Mouse (Mus musculus) CD8-positive naive resting alpha-beta T cell, adult 2 months (primary cell): ENCODE results near the gene Cfap97d2.

ENCODE experiments used
- DNase-seq, 2 experiments: peaks; one replicate each; pipeline ENCODE4 v3.0.0; 2022; ENCODE audit warnings: low read depth in 2 of 2, low spot score in 2 of 2

Gene Cfap97d2

DNA sequence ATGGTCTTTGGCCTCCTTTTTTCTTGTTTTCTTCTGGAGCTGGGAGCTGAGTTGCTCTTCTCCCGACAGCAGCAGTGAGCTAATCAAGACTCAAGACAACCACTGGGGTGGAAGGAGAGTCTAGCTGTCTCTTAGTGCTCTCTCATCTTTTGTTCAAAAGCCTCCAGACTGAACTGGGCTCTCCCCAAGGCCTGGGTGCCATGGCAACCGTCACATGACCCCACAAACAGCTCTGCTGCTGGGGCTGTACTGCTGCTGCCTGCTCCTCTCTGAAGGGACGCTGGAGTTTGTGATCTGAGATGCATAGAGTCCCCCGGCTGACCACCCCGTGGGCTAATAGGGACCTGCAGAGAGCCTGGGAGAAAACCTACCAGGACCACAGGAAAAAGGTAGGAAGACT is at the start of gene Cfap97d2:
Cfap97d2 (plus strand) TSS at position 222 of the 400 bp plus-strand sequence.
- DNase-seq = peak; percentile 54 to 69

DNA sequence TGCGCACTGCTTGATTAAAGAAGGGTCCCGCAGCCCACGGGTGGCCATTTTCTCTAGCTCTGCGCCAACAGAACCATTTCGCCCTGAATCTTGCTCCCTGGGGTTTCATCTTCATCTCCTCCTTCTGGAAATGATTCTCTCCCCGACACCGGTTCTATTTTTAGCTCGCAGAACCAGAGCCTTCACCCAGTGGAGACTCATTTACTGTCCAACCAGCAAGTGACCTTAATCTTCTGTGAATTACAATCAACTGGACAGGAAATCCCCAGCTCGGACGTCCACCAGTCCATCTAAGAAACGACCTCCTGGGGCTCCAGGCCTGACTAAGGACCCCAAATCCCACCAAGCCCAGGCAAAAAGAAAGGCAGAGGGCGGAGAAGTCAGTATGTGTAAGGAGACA is 48.2 kb upstream of the Cfap97d2 start:
- DNase-seq = no peak

DNA sequence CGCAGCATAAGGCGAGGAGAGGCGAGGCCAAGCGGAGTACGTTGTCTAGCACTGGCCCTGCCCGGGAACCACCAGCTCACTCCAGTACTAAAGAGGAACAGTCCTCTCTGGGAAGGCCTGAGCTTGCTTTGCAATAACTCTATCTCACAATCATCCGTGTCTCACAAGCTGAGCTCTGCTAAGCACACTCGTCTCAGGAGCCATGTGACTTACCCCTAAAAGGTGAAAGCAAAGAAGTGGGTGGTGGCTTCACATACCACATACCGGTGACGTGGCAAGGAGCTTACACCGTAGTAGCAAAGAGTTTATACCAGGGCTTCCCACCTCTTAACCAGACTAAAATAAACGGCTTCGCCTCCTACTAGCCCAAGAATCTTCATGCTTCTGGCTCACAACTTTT is 45.4 kb upstream of the Cfap97d2 start:
- DNase-seq = peak; percentile 57 to 70

DNA sequence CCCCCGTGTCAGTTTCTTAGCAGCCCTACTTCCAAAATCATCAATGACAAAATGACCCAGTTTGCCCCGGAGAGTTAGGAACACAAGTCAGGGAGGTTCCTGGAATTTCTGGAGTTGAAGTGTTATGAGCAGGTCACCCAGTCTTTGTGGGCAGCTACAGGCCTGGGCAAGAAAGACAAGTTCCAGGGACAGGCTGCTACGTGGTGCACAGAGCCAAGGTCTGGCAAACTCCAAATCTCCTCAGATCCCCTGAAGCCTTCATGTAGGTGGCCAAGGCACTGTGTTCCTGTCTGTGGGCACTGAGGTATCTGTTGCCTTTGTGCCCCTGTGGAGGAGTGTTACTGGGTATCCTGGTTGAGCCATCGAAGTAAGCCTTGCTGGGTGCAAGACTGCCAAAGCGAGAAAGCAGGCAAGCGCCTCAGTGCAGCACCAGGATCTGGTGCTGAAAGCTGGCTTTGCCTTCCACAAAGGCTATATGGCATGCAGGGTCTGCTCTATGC is 40.9 kb upstream of the Cfap97d2 start:
- no peak for DNase-seq

DNA sequence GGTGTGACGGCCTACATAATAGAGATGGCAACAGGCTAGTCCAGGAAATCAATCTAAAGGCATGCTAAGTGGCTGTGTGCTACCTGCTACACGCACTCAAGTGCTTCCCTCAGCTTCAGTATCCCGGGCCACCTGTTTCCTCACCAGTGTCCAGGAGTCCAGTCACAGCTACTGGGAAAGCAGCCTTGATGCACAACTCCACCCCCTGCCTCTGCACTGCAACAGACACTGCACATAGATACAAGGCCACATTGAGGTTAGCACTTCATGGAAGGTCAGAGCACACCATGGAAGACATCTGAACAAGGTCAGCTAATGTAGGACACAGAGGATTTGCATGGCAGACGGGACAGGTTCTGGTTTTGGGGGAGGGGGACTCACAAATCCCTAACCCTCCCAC is 40.2 kb upstream of the Cfap97d2 start:
- DNase-seq = no peak

DNA sequence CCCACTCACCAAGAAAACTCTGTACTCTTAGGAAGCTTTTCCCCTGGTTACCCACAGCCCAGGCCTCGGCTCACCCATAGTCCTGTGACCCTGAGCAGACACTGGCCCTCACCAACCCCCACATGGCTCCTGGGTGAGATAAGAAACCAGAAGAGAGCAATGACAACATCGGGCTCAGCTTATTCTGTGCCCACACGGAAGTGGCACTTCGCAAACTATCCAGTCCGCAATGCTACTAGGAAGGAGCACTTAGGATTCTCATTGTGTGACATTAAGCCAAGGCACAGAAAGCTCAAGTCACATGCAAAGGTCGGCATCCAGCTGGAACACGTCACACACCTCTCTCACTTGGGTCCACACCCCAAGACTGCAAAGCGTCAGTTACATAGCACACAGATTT is 39.7 kb upstream of the Cfap97d2 start:
- no peak for DNase-seq

DNA sequence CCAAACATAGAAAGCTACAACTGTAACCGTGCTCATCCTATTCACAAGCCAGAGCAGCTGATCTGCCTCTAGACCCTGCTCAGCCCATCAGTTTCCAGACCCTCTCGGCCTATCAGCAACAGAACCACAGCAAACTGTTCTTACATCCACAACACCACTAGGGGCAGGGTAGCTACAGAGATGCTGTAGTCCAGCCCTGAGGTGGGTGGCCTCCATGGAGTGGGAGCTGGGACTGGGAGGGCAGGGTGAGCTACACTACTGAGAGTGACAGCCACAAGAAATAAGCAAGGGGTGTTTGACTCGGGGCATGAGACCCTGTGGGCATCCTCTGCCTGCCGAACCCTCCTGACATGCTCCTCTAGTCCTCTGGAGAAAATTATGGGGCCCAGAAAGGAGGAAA is 37.8 kb upstream of the Cfap97d2 start:
- no peak for DNase-seq

DNA sequence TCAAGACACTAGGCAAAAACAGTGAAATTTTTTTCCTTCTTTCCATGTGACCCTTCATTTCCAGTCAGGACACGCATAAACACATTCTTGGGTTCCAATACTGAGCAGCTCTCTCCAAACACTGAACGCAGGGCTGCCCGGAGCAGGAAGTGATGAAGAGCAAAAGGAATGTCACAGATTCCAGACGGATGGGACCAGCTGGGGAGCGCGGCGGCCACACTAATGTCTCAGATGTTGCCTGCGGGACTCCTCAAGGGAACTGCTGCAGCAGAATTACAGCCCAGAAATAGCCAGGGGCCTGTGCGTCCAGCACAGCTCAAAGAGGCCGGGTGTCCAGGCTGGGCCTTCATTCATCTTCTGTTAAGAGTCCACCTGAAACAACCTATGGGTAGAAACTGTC is 37.3 kb upstream of the Cfap97d2 start:
- no peak for DNase-seq

DNA sequence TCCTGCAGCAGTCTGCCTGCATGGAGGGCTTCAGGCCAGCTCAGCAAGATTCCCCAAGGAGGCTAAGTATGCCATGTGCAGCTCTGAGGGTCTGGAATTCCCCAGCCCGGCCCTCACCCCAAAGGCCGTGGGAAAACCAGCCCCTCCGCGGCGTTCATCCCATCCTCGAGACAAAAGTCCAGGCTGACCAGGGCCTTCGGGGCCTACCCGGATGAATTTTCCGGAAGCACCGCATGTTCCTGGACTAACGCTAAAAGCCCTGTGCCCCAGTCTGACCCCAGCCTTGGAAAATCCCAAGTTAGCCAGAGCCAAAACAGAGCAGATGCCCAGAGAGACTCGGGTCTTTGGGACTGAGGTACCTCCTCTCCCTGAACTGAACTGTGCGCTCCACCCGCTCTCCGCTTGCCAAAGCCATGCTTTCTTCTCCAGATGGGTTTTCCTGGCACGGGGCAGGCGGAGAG is 35.6 kb upstream of the Cfap97d2 start:
- DNase-seq = no peak

DNA sequence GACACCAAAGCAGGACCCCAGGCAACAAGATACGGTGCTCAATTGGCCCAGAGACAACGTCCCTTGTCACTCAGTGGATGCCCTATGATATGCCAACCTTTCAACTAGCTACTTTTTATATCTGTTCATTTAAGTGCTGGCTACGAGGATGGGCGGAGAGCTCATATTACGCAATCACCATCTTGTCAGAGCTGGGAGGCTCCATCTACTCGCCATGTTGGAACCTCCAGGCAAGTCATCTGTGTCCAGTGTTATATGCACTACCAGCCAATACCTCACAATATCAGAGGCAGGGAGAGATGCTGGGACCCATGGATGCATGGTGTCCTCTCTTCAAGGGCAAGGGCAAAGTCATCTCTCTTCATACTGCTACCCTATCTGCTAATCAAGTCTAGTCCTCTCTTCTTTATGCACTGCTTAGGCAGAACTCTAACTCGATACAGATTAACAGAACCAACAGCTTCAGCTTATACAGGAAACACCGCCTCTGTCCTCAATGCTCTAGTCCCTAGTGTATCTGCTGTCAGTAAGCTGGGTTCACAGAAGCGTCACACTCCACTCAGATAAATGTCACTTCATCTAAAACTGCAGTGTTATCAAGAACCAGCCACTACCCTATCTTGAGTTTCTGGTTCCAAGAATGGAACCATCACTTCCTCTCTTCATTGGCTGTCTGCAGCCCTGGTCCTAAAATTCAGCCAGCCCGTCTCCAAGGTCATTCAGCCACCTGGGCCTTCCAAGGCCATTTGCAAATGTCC is 34.3 kb upstream of the Cfap97d2 start:
- no peak for DNase-seq

DNA sequence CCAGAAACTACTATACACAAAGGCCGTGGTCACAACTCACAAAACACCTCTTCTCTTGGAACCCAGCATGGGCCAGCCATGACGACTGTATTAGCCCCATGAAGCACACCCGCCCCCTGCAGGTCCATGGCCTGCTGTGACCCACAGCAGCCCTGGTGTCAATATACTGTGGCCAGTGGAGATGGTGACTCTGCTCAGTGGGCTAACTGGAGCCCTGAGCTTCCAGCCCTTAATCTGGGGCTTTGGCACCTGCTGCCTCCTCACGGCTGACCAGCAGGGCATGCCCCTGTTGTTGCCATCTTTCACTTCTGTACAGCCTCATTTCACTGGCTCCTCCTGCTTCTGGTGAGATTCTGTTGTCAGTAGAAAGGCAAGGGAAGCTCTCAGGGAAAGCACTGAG is 32.5 kb upstream of the Cfap97d2 start:
- no peak for DNase-seq

DNA sequence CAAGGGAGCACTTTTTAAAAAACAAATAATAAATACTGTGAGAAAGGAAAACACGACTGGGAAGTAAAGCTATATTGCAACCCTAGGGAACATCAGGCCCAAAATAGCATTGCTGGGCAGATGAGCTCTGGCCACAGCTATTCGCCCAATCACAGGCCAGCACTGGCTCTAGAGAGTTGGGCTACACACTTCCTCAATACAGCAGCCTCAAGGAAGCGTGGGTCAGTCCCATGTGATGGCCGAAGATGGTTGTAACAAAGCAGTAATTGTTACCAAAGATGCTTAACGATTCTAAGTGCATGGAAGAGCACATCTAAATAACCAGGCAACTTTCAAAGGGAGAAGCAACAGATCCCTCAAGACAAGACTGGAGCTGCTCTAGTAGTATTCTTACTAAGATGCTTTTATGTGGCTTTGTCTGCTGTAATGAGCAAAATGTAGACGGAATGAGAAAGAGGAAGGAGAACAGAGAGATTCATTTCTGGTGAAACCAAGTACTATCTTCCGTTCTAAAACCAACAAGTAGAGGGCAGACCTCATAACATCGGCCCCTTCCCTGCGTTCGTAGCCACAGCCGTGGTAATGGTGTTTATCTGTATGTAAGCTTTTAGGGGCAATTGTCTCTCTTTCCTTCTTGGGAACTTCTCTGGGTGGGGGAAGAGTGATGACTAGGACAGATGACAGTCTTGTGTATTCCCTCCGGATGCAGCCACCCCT is 31.2 kb upstream of the Cfap97d2 start:
- DNase-seq = peak; percentile 49 to 58

DNA sequence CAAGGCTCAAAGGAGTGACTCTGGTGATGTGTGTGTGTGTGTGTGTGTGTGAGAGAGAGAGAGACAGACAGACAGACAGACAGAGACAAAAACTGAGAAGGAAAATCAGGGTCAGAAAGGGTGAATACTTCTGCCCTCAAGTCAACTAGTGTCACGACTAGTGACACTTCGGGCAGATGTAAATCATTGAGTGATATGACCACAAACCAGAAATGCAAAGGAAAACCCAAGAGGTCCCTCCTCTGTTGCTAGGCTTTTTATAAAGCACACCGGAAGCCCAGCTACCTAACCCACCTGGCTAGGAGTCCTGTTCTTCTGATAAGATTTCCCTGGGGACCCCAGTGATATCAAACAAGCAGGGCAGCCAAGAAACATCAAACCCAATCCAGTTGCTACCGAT is 30.6 kb upstream of the Cfap97d2 start:
- DNase-seq = peak; percentile 21 to 29

DNA sequence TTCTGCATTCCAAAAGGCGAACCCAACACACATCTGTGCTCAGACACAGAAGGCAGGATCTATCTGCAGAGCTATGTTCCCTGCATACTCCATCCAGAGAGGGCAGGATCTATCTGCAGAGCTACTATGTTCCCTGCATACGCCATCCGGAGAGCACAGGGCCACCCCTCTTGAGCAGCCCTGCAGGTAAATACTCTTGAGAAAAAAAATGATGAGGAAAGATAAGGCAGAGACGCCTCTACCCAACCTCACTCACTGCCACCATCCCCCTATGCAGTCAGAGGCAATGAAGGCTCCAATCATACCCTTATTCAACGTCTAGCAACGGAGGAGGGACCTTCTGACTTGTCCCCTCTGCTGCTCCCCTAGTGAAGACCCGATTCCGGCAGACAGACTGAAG is 30.2 kb upstream of the Cfap97d2 start:
- peak; percentile 8 to 23 for DNase-seq

DNA sequence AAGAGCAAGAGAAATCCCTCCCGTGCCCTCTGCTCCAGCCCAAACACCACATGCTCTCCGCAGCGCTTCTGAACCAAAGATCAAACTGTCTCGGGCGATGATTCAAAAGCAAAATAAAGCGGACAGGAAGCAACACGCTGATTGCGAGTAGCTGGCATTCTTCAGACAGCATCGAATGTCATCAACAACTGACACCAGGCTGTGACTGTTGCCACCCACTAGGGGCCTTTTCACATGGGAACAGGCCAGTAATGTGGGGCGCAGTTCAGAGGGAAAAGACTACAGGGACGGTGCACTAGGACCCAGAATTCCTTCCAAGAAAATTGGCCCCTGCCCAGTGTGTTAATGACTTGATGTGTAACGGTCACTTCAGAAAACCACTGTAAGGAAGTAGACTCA is 29.4 kb upstream of the Cfap97d2 start:
- peak; percentile 62 to 69 for DNase-seq

DNA sequence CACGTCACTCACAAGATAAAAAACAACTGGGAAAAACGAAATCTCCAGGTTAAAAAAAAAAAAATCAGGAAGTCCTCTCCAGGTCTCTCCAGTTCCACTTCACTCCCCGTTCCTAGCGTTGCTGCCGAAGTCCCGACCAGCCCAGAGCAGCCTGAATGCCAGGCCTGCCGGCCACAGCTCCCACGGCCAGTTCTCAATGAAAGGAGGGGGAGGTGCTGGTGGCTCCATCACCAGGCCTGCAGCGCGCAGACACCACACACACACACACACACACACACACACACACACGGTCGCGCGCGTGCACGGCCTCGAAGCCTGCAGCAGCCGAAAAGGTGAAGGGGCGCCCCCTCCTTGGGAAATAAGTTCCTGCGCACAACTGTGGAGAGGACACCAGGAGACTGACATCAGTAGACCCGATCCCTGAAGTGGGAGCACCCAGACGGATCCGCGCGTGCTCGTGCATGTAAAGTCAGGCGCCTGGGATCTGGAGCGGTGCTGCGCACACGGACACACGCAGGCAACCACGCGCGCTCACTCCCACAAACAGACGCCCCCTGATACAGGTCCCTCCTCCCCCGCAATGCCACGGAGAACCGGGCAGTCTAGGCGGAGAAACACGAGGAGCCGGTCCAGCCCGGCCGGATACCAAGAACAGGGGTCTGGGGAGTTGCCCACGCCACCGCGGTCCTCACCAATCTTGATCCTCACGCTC is 28.8 kb upstream of the Cfap97d2 start:
- peak; percentile 67 to 76 for DNase-seq

DNA sequence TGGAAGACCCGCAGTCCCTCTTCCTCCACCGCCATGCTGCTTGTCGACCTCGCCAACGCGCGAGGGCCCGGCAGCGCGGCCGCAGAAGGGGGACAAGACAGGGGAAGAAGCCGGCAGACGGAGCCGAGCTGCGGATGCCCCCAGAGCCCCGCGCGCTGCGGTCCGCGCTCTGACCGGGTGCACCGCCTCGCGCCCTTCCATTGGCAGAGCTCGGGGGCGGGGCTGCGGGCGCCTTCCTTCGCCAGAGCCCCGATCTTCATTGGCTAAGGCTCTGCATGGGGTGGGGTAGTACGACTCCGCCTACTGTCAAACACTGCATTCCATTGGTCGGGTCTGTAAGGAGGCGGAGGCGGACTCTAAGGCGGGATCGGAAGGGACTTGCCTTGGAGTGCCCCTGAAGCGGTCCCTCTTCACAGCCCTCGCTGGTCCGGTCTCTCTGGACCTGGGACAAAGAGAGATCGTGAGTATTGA is 28.2 kb upstream of the Cfap97d2 start, which contains the start of gene Rasa3:
Rasa3 (minus strand) TSS at position 191 of the 471 bp plus-strand sequence.
- peak; percentile 91 to 93 for DNase-seq

DNA sequence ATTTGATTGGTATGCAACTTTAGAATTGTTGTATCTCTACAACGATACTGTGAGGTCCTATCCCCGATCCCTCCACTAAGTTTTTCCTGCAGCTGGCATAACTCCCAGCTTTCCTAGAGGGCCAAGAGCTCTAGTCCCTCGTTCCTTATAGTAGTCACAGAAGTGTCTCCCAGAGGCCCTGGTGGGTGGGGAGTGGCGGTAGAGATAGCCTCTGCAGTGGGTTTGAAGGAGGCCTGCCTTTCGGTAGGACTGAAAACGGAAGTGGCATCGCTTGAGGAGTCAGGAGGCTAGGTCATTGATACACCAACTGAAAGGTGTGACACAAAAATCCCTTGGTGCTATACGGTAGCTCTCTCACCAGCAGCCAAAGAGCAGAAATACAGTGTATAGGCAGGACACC is 27.5 kb upstream of the Cfap97d2 start:
- DNase-seq = peak; percentile 10 to 29

DNA sequence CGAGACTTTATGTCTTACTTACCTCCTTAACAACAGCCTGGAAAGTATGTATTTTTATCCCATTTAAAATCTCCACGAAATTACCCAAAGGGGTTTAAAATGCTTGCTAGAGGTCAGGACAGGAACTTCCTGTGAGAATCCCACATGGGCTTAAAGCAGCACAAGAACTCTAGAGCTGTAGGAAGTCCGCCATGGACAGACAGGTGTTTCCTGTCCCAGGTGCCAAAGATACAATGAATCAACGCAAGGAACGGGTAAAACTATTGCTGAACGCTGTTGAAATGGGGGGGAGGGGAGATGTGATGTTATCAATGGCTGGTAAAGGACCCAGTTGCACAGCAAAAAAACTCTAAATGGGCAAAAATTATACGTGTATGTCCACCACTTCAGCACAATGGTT is 21.6 kb upstream of the Cfap97d2 start:
- DNase-seq = no peak

DNA sequence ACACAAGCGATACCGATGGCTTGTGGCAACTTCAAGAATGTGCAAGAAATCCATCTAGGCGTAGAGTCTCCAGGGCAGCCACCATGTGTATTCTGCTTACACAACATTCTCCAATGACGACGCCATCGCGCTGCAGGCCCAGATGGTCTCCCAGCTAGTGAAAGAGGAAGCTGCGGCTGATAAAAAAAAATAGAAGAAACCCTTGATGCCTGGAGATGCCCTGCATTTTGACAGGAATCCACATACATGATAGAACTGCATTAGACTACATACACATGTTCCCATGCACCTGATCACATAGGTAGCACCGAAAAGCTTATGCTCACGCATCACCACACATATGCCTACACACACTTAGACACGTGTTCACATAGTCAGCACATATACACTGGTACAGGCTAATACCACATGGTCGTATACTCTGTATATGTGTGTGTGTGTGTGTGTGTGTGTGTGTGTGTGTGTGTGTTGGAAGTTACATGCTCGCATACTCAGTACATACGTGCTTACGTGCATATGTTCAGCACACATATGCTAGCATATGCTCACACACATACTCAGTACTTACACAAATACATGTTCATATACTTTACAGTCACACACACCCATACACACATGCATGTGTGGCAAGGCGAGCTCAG is 19.9 kb upstream of the Cfap97d2 start:
- DNase-seq = peak; percentile 28 to 34

DNA sequence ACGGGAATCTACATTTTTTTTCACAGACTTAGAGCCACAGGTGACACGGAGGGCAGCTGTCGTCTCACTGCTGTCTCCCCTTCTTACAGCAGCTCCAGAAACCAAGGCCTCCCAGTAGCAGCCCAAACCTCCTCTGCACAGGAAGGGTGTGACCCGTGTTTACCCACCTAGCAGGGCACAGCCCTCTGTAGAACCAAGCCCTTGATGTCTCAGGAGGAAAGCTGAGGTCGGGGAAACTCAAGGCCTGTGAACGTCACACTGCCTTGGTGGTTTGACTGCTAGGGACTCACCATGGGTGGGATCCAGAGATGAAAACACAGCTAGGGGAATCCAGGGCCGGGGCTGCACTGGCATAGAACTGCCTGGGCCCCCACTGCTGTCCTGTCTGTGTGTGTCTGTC is 19.3 kb upstream of the Cfap97d2 start:
- DNase-seq = peak; percentile 87 to 88
